Comparison of ENCODE assay signal across 12 mouse cellular contexts in genomic region chr10:4469406-4469805, GRCm38 (mm10). TPM values are rescaled to one million over a fixed set of nuclear protein-coding genes. Genes with fewer than 3 reads are reported as not detected.
"Had no signal": no experiment of that assay in that cellular context is flagged by ENCODE, and none has a peak within 500 bp of the region (broad histone marks: within the 10 kb centered on the region; RNA-seq: fewer than 3 reads in every experiment).

No protein-coding gene starts in this region.

- H3K9me3 ChIP-seq: limb, embryonic 12.5 days; liver, embryonic 13.5 days; midbrain, embryonic 13.5 days had no signal

- H3K4me2 ChIP-seq: limb, embryonic 12.5 days; liver, embryonic 13.5 days; midbrain, embryonic 13.5 days had no signal

- ATAC-seq: midbrain, embryonic 13.5 days had no signal

- H3K9ac ChIP-seq: limb, embryonic 12.5 days; liver, embryonic 13.5 days; midbrain, embryonic 13.5 days had no signal

- DNase-seq: kidney, postnatal 10 days; kidney, postnatal 4 days; liver; liver, embryonic 13.5 days; lung, adult 18-20 months; right cerebral cortex, adult 18-20 months; right cerebral cortex, postnatal 25 days; thymus, postnatal 4 days had no signal

- H3K27ac ChIP-seq: layer of hippocampus, adult 2 months; limb, embryonic 12.5 days; liver, embryonic 13.5 days; midbrain, embryonic 13.5 days had no signal

- H3K4me1 ChIP-seq: liver, embryonic 13.5 days; midbrain, embryonic 13.5 days had no signal

- H3K4me3 ChIP-seq: layer of hippocampus, adult 2 months; limb, embryonic 12.5 days; liver, embryonic 13.5 days; midbrain, embryonic 13.5 days had no signal

- H3K27me3 ChIP-seq: limb, embryonic 12.5 days; liver, embryonic 13.5 days; midbrain, embryonic 13.5 days had no signal

- H3K36me3 ChIP-seq: limb, embryonic 12.5 days; liver, embryonic 13.5 days; midbrain, embryonic 13.5 days had no signal

RNA-seq across cellular contexts. Expression of gene Ccdc170, which starts 12.9 kb away (rescaled TPM):
- polyA plus RNA-seq: liver, embryonic 13.5 days; small intestine, adult 2 months had no signal
